30 mouse cellular contexts compared by ENCODE assay signal in the genomic region with DNA sequence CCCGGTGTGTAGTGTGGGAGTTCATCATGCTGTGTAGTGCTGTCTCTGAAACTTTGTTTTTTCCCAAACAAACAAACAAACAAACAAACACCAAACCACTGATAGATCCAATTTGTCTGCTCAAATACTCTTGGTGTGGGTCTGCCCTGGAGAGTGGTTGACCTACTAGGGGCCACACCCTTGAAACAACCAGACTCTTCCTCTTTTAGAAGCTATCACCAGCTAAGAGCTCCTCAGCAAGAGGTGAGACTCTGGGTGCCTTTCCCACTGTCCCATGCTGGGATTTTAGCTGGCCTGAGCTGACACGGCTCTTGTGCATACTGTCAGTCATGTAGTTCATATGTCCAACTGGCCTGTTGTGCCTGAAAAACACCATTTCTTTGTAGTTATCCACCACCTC.
DNase-seq lines count a peak whose midpoint lies in the region; ATAC-seq and TF ChIP-seq lines count a peak whose summit lies in the region.
"Had no signal": no experiment of that assay in that cellular context is flagged by ENCODE, and none has a peak within 500 bp of the region (broad histone marks: within the 10 kb centered on the region; RNA-seq: fewer than 3 reads in every experiment).

No protein-coding gene starts in this region.

- H3K27ac ChIP-seq in gastrocnemius, adult 2 months, result peak overlapping the region; percentile 35; the same call in 1 of the 2 replicates
- H3K27ac ChIP-seq in midbrain, embryonic 11.5 days (ENCODE audit: low read depth, low read length), result no peak overlapping the region
- no peak overlapping the region for H3K27ac ChIP-seq in midbrain, embryonic 15.5 days
- H3K27ac ChIP-seq: embryonic facial prominence, embryonic 13.5 days; embryonic facial prominence, embryonic 15.5 days; forebrain, embryonic 10.5 days; forebrain, embryonic 12.5 days had no signal

- H3K4me3 ChIP-seq in gastrocnemius, adult 2 months, result no peak overlapping the region
- H3K4me3 ChIP-seq in midbrain, embryonic 11.5 days (ENCODE audit: low read depth, low read length), result no peak overlapping the region
- H3K4me3 ChIP-seq in midbrain, embryonic 15.5 days, result no peak overlapping the region
- H3K4me3 ChIP-seq: embryonic facial prominence, embryonic 13.5 days; embryonic facial prominence, embryonic 15.5 days; erythroblast, embryonic 14.5 days; forebrain, embryonic 10.5 days; forebrain, embryonic 12.5 days had no signal

- no peak for ATAC-seq in midbrain, embryonic 11.5 days (ENCODE audit: low FRiP score)
- no peak for ATAC-seq in midbrain, embryonic 15.5 days (replicated peaks)
- peak; percentile 58; the same call in 1 of the 2 replicates for ATAC-seq in granulocyte monocyte progenitor cell, adult 5-6 weeks (replicated peaks; ENCODE audit: poor library complexity, severe bottlenecking)
- peak; percentile 51; the same call in 1 of the 2 replicates for ATAC-seq in megakaryocyte progenitor cell, adult 5-6 weeks (replicated peaks; ENCODE audit: poor library complexity)
- ATAC-seq: activated CD4-positive, CD25-positive, alpha-beta regulatory T cell, adult 4 months; CD4-positive, CD25-positive, alpha-beta regulatory T cell, adult 4 months; forebrain, embryonic 14.5 days; forebrain, embryonic 16.5 days had no signal

- H3K9me3 ChIP-seq in midbrain, embryonic 11.5 days (ENCODE audit: control insufficient read depth, low read length), result no peaks in the 10 kb centered on the region
- H3K9me3 ChIP-seq in midbrain, embryonic 15.5 days, result no peaks in the 10 kb centered on the region
- H3K9me3 ChIP-seq: embryonic facial prominence, embryonic 13.5 days; embryonic facial prominence, embryonic 15.5 days; forebrain, embryonic 10.5 days; forebrain, embryonic 12.5 days; G1E had no signal

- H3K36me3 ChIP-seq in midbrain, embryonic 11.5 days (ENCODE audit: control insufficient read depth, insufficient read depth, low read length), result no peaks in the 10 kb centered on the region
- H3K36me3 ChIP-seq in midbrain, embryonic 15.5 days (replicated peaks), result no peaks in the 10 kb centered on the region
- H3K36me3 ChIP-seq: embryonic facial prominence, embryonic 13.5 days; embryonic facial prominence, embryonic 15.5 days; forebrain, embryonic 12.5 days had no signal

- intact Hi-C loops in gastrocnemius, adult 2 months (cut with DNase I), result no loop called here

- no peak for TF ChIP-seq CTCF in gastrocnemius, adult 2 months (IDR thresholded peaks at IDR 0.05)

- no peak for DNase-seq in gastrocnemius, adult 2 months
- no peak for DNase-seq in gastrocnemius, adult 8-10 months (ENCODE audit: low spot score in 2 of 2)
- peak; percentile 44 for DNase-seq in midbrain, embryonic 11.5 days (ENCODE audit: low spot score, missing footprints)
- no peak for DNase-seq in right cerebral cortex, postnatal 36 days (ENCODE audit: low spot score in 2 of 2)
- DNase-seq in MN1 (ENCODE audit: low spot score), result no peak
- DNase-seq: adrenal gland, adult 8-10 months; adrenal gland, postnatal 14 days; adrenal gland, postnatal 36 days; B cell, adult 2 months; cerebellum, adult 11-12 months; cerebellum, adult 2 months; cerebellum, adult 9-10 months; cerebellum, postnatal 10 days; cerebellum, postnatal 25 days; embryo, embryonic 11 days had no signal

- H3K4me1 ChIP-seq in midbrain, embryonic 11.5 days (ENCODE audit: control insufficient read depth, insufficient read depth, low read length), result no peaks in the 10 kb centered on the region
- H3K4me1 ChIP-seq in midbrain, embryonic 15.5 days, result no peaks in the 10 kb centered on the region
- H3K4me1 ChIP-seq: forebrain, embryonic 10.5 days; forebrain, embryonic 12.5 days had no signal

- 88% methylated on average over 2 of the region's 2 CpGs for WGBS in midbrain, embryonic 11.5 days
- 86% methylated on average over 2 of the region's 2 CpGs for WGBS in midbrain, embryonic 15.5 days

- H3K27me3 ChIP-seq in midbrain, embryonic 11.5 days (ENCODE audit: control insufficient read depth, insufficient read depth, low read length), result no peaks in the 10 kb centered on the region
- H3K27me3 ChIP-seq in midbrain, embryonic 15.5 days (replicated peaks), result no peaks in the 10 kb centered on the region
- H3K27me3 ChIP-seq: CH12.LX; embryonic facial prominence, embryonic 13.5 days; embryonic facial prominence, embryonic 15.5 days; forebrain, embryonic 12.5 days; Patski had no signal

- no peak overlapping the region for H3K9ac ChIP-seq in midbrain, embryonic 11.5 days (ENCODE audit: low read length)
- H3K9ac ChIP-seq in midbrain, embryonic 15.5 days, result no peak overlapping the region
- H3K9ac ChIP-seq: embryonic facial prominence, embryonic 13.5 days; embryonic facial prominence, embryonic 15.5 days; forebrain, embryonic 12.5 days had no signal

- H3K4me2 ChIP-seq in midbrain, embryonic 11.5 days, result no peak overlapping the region
- no peak overlapping the region for H3K4me2 ChIP-seq in midbrain, embryonic 15.5 days
- H3K4me2 ChIP-seq: embryonic facial prominence, embryonic 13.5 days; embryonic facial prominence, embryonic 15.5 days; forebrain, embryonic 12.5 days had no signal

Comparison
In these comparisons a context has a peak if more than half of its experiments do, and no peak if none do; other contexts are left out.
1. ATAC-seq: peak in granulocyte monocyte progenitor cell, adult 5-6 weeks (single experiment) and megakaryocyte progenitor cell, adult 5-6 weeks (single experiment); none in midbrain, embryonic 11.5 days (single experiment) and midbrain, embryonic 15.5 days (single experiment).